Mouse (Mus musculus) liver, embryonic 14.5 days (tissue): Measurements from ENCODE around the gene Mindy4. TPM values are rescaled to one million over a fixed set of nuclear protein-coding genes. Genes with fewer than 3 reads are reported as not detected.

Experiments used
- ATAC-seq: fragments of 200-750 bp; cut with Nextera tagmentation; 2 replicates; pipeline ENCODE4 v1.8.0; 2017; ENCODE audit warnings: moderate number of reproducible peaks, mild to moderate bottlenecking, moderate library complexity; ENCODE audit not compliant: insufficient read depth
- DNase-seq, 3 experiments: peaks; one replicate each; pipeline ENCODE4 v3.0.0-alpha.2; 2012 to 2013; ENCODE audit warnings: low read depth in 3 of 3, low spot score in 3 of 3
- H3K27ac ChIP-seq: fragments of 300-500 bp; sonication (generic); 2 replicates; pipeline ENCODE4 v1.5.1; 2014; ENCODE audit warnings: moderate library complexity, mild to moderate bottlenecking, control low read depth, inconsistent platforms
- H3K27me3 ChIP-seq: fragments of 300-500 bp; sonication (generic); 2 replicates; pipeline ENCODE4 v1.6.1; 2014; ENCODE audit warnings: mild to moderate bottlenecking, low read length, moderate library complexity; ENCODE audit not compliant: control insufficient read depth, insufficient read depth
- H3K36me3 ChIP-seq: fragments of 300-500 bp; sonication (generic); replicated peaks from 2 replicates; pipeline ENCODE4 v1.6.1; 2014; ENCODE audit warnings: low read depth; ENCODE audit not compliant: control insufficient read depth, insufficient read depth
- H3K4me1 ChIP-seq, 2 experiments: fragments of 200-500 bp in 1 of 2; fragments of 300-500 bp in 1 of 2; sonication (generic) in 1 of 2; replicated peaks; 2 replicates each; pipeline ENCODE4 v1.6.1; 2012 to 2014; ENCODE audit warnings: antibody characterized with exemption in 1 of 2, inconsistent platforms in 1 of 2, low read length in 1 of 2; ENCODE audit not compliant: control insufficient read depth in 2 of 2, insufficient read depth in 2 of 2
- H3K4me2 ChIP-seq: fragments of 300-500 bp; sonication (generic); 2 replicates; pipeline ENCODE4 v1.6.1; 2014; ENCODE audit warnings: low read depth, mild to moderate bottlenecking, control low read depth, moderate library complexity
- H3K4me3 ChIP-seq, 2 experiments: fragments of 200-500 bp in 1 of 2; fragments of 300-500 bp in 1 of 2; sonication (generic) in 1 of 2; 2 replicates each; pipeline ENCODE4 v1.5.1; 2012 to 2014; ENCODE audit warnings: low read depth in 2 of 2, low read length in 2 of 2, mild to moderate bottlenecking in 2 of 2, control low read depth in 1 of 2, inconsistent platforms in 1 of 2, moderate library complexity in 1 of 2; ENCODE audit not compliant: insufficient read depth in 1 of 2
- H3K9ac ChIP-seq: fragments of 300-500 bp; sonication (generic); replicated peaks from 2 replicates; pipeline ENCODE4 v1.6.1; 2014; ENCODE audit warnings: mild to moderate bottlenecking, control low read depth, moderate library complexity
- H3K9me3 ChIP-seq: fragments of 300-500 bp; sonication (generic); 2 replicates; pipeline ENCODE4 v1.6.1; 2016; ENCODE audit warnings: low read length, mixed read lengths; ENCODE audit not compliant: control insufficient read depth
- CTCF ChIP-seq: IDR thresholded peaks from 2 replicates; pipeline ENCODE4 v1.5.1; 2016; ENCODE audit warnings: antibody characterized with exemption, low read depth, control low read depth
- EP300 ChIP-seq: IDR thresholded peaks from 2 replicates; pipeline ENCODE4 v1.6.1; 2016; ENCODE audit warnings: antibody characterized with exemption, low read depth
- WGBS: fragments of 180-500 bp; shearing (Covaris S2); extraction: QIAGEN DNeasy Blood & Tissue Kit; methylation state at CpG from one replicate; pipeline ENCODE4 v1.1.7; 2014; ENCODE audit not compliant: insufficient replicate concordance; 5-methylcytosine and 5-hydroxymethylcytosine counted together
- polyA plus RNA-seq, 2 experiments: library from polyadenylated mRNA; depleted of rRNA in 1 of 2; stranded (reverse) in 1 of 2; unstranded in 1 of 2; fragments of >200 nt; fragmentation: Nextera tagmentation in 1 of 2; extraction: Ambion mirVana in 1 of 2; gene quantifications; 2 replicates each; pipeline versions ENCODE4 v1.2.1 to v1.2.3; 2012 to 2014

Gene Mindy4
- polyA plus RNA-seq, 2 experiments: 0.58 to 0.99 TPM

- Histone ChIP-seq H3K36me3 (no peaks in the 10 kb centered on the region), H3K4me3 (no peak overlapping the region), H3K9me3 (no peaks in the 10 kb centered on the region), H3K9ac (no peak overlapping the region), H3K27me3 (no peaks in the 10 kb centered on the region), H3K27ac (no peak overlapping the region), H3K4me2 (no peak overlapping the region), H3K4me1 (peaks cover 31 to 39% of the 10 kb centered on the region in 2 experiments)
- 76% methylated on average over 12 of the region's 12 CpGs for WGBS
- DNase-seq: no peak
- no peak for TF ChIP-seq CTCF
- TF ChIP-seq EP300: no peak
- no peak for ATAC-seq
Measured at GRCm38 (mm10) chr6:55353711-55354445, 150.7 kb downstream of the Mindy4 start.

- H3K9me3 ChIP-seq: no peaks in the 10 kb centered on the region
- H3K27me3 ChIP-seq: no peaks in the 10 kb centered on the region
- no peak for TF ChIP-seq CTCF
- no peak for TF ChIP-seq EP300
- WGBS: 68% methylated on average over 4 of the region's 4 CpGs
- H3K4me1 ChIP-seq: peaks cover 33 to 38% of the 10 kb centered on the region in 2 experiments
- H3K9ac ChIP-seq: no peak overlapping the region
- H3K4me3 ChIP-seq: no peak overlapping the region
- no peak for ATAC-seq
- H3K27ac ChIP-seq: no peak overlapping the region
- no peaks in the 10 kb centered on the region for H3K36me3 ChIP-seq
- DNase-seq: no peak
- H3K4me2 ChIP-seq: no peak overlapping the region
Measured at GRCm38 (mm10) chr6:55354456-55355117, 151.4 kb downstream of the Mindy4 start.

GRCm38 (mm10) chr6:55355575-55355974 lies 152.4 kb downstream of the Mindy4 start:
- H3K9ac ChIP-seq: no peak overlapping the region
- no peak overlapping the region for H3K4me2 ChIP-seq
- H3K4me1 ChIP-seq: peaks cover 43 to 48% of the 10 kb centered on the region in 2 experiments
- ATAC-seq (no peak), DNase-seq (no peak)
- H3K4me3 ChIP-seq: no peak overlapping the region
- 61% methylated on average over 7 of the region's 7 CpGs for WGBS
- H3K36me3 ChIP-seq: no peaks in the 10 kb centered on the region
- peak overlapping the region; percentile 58; the same call in 1 of the 2 replicates for H3K27ac ChIP-seq
- TF ChIP-seq CTCF (no peak), EP300 (no peak)
- no peaks in the 10 kb centered on the region for H3K9me3 ChIP-seq
- H3K27me3 ChIP-seq: no peaks in the 10 kb centered on the region

- no peaks in the 10 kb centered on the region for H3K9me3 ChIP-seq
- H3K9ac ChIP-seq: peak overlapping the region; percentile 14
- ATAC-seq (peak; percentile 48; the same call in 1 of the 2 replicates), DNase-seq (no peak)
- H3K36me3 ChIP-seq: no peaks in the 10 kb centered on the region
- H3K4me3 ChIP-seq: no peak overlapping the region
- peak overlapping the region; percentile 1; the same call in 1 of the 2 replicates for H3K4me2 ChIP-seq
- H3K27me3 ChIP-seq: no peaks in the 10 kb centered on the region
- H3K4me1 ChIP-seq: peaks cover 45 to 51% of the 10 kb centered on the region in 2 experiments
- WGBS: 14% methylated on average over 5 of the region's 5 CpGs
- H3K27ac ChIP-seq: peak overlapping the region; percentile 58
- TF ChIP-seq CTCF (no peak), EP300 (peak; percentile 69)
Measured at GRCm38 (mm10) chr6:55356017-55356703, 153.0 kb downstream of the Mindy4 start.
